Mouse (Mus musculus): ENCODE results near the gene Abtb1. TPM values are rescaled to one million over a fixed set of nuclear protein-coding genes. Genes with fewer than 3 reads are reported as not detected.

The Abtb1 gene
- polyA plus RNA-seq, 1 experiment from 2014 or later = 34.5 TPM

Other genes with a start within 250 kb of the Abtb1 start
- gene Kbtbd12, start 204.0 kb downstream of the Abtb1 start, polyA plus RNA-seq (2015; fragmentation: Nextera tagmentation; extraction: Ambion mirVana) = 0.55 and 1.5 TPM in 2 replicates
- 28.7 and 31.6 TPM in 2 replicates for gene Mgll, start 117.6 kb downstream of the Abtb1 start, polyA plus RNA-seq (2015; fragmentation: Nextera tagmentation; extraction: Ambion mirVana)
- gene Podxl2, start 33.1 kb upstream of the Abtb1 start, polyA plus RNA-seq (2015; fragmentation: Nextera tagmentation; extraction: Ambion mirVana) = 118 and 126 TPM in 2 replicates
- 101 and 102 TPM in 2 replicates for gene Mcm2, start 56.8 kb upstream of the Abtb1 start, polyA plus RNA-seq (2015; fragmentation: Nextera tagmentation; extraction: Ambion mirVana)
- 83.7 and 86.5 TPM in 2 replicates for gene Tpra1, start 60.3 kb upstream of the Abtb1 start, polyA plus RNA-seq (2015; fragmentation: Nextera tagmentation; extraction: Ambion mirVana)

All from embryonic facial prominence, embryonic 15.5 days (tissue).